10 mouse cellular contexts compared by ENCODE assay signal in the genomic region with DNA sequence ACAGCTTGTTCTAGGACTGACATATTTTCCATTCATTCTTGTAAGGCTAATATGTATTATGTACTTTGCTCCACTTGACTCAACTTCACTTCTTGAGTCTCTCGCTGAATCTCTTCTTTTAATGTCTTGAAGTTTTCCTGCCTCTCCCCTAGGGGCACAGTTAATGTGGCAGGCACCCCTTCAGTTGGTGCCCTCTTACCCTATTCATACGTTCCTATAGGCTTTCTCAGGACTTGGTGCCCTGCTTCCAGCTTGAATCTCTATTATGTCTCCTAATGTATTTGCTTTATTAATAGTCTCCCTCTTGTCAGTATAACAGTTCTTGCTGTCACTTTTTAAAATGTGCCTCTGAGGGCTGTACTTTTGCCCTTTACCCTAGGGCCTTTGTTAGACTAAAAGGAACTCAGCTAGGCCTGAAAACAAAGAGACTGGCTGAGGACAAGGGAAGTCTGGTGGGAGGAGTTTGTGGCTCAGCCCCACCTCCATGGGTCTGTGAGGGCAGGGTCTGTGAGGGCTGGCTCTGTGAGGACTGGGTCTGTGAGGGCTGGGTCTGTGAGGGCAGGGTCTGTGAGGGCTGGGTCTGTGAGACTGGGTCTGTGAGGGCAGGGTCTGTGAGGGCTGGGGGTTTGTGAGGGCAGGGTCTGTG.
DNase-seq lines count a peak whose midpoint lies in the region; ATAC-seq and TF ChIP-seq lines count a peak whose summit lies in the region.
"Had no signal": no experiment of that assay in that cellular context is flagged by ENCODE, and none has a peak within 500 bp of the region (broad histone marks: within the 10 kb centered on the region; RNA-seq: fewer than 3 reads in every experiment).

No protein-coding gene starts in this region.

- no peaks in the 10 kb centered on the region for H3K9me3 ChIP-seq in heart, embryonic 10.5 days
- no peaks in the 10 kb centered on the region for H3K9me3 ChIP-seq in midbrain, embryonic 11.5 days (ENCODE audit: control insufficient read depth, low read length)
- H3K9me3 ChIP-seq in midbrain, postnatal 0 days (ENCODE audit: low read length): no peaks in the 10 kb centered on the region
- H3K9me3 ChIP-seq in intestine, embryonic 16.5 days (ENCODE audit: control insufficient read depth, low read length): no peaks in the 10 kb centered on the region

- no peaks in the 10 kb centered on the region for H3K36me3 ChIP-seq in heart, embryonic 10.5 days
- no peaks in the 10 kb centered on the region for H3K36me3 ChIP-seq in midbrain, embryonic 11.5 days (ENCODE audit: control insufficient read depth, insufficient read depth, low read length)
- H3K36me3 ChIP-seq in midbrain, postnatal 0 days (ENCODE audit: insufficient read depth, low read length): no peaks in the 10 kb centered on the region
- no peaks in the 10 kb centered on the region for H3K36me3 ChIP-seq in intestine, embryonic 16.5 days (ENCODE audit: control insufficient read depth, insufficient read depth, low read length)

- 54% methylated on average over 2 of the region's 2 CpGs for WGBS in heart, embryonic 10.5 days
- WGBS in midbrain, embryonic 11.5 days: 17% methylated on average over 2 of the region's 2 CpGs
- 31% methylated on average over 2 of the region's 2 CpGs for WGBS in midbrain, postnatal 0 days
- 62% methylated on average over 2 of the region's 2 CpGs for WGBS in intestine, embryonic 16.5 days

- H3K27me3 ChIP-seq in heart, embryonic 10.5 days (ENCODE audit: insufficient read depth, poor library complexity, severe bottlenecking): no peaks in the 10 kb centered on the region
- no peaks in the 10 kb centered on the region for H3K27me3 ChIP-seq in midbrain, embryonic 11.5 days (ENCODE audit: control insufficient read depth, insufficient read depth, low read length)
- no peaks in the 10 kb centered on the region for H3K27me3 ChIP-seq in midbrain, postnatal 0 days (ENCODE audit: insufficient read depth, low read length)
- no peaks in the 10 kb centered on the region for H3K27me3 ChIP-seq in intestine, embryonic 16.5 days (replicated peaks; ENCODE audit: control insufficient read depth, insufficient read depth, low read length)

- intact Hi-C loops in heart, postnatal 14 days (cut with DNase I): no loop called here
- intact Hi-C loops in left cerebral cortex, postnatal 10 days (cut with DNase I): no loop called here

- peak; percentile 92 for ATAC-seq in midbrain, embryonic 11.5 days (ENCODE audit: low FRiP score)
- no peak for ATAC-seq in midbrain, postnatal 0 days (ENCODE audit: low FRiP score)
- ATAC-seq in intestine, embryonic 16.5 days: peak; percentile 63; the same call in 1 of the 2 replicates
- ATAC-seq: inflammation-experienced regulatory T-cells, adult 6 months had no signal

- H3K27ac ChIP-seq in heart, embryonic 10.5 days: peak overlapping the region; percentile 32; the same call in 1 of the 2 replicates
- peak overlapping the region; percentile 53 for H3K27ac ChIP-seq in midbrain, embryonic 11.5 days (ENCODE audit: low read depth, low read length)
- H3K27ac ChIP-seq in midbrain, postnatal 0 days (ENCODE audit: low read depth, low read length): no peak overlapping the region
- no peak overlapping the region for H3K27ac ChIP-seq in intestine, embryonic 16.5 days (ENCODE audit: low read length)

- peaks cover 3% of the 10 kb centered on the region; the same call in 1 of the 2 replicates for H3K4me1 ChIP-seq in heart, embryonic 10.5 days
- H3K4me1 ChIP-seq in midbrain, embryonic 11.5 days (ENCODE audit: control insufficient read depth, insufficient read depth, low read length): peaks cover 3% of the 10 kb centered on the region; the same call in 1 of the 2 replicates
- no peaks in the 10 kb centered on the region for H3K4me1 ChIP-seq in midbrain, postnatal 0 days (ENCODE audit: insufficient read depth, low read length)
- no peaks in the 10 kb centered on the region for H3K4me1 ChIP-seq in intestine, embryonic 16.5 days (ENCODE audit: control insufficient read depth, insufficient read depth, low read length)

- DNase-seq in heart, embryonic 10.5 days (ENCODE audit: low spot score): no peak
- no peak for DNase-seq in heart, postnatal 14 days
- DNase-seq in midbrain, embryonic 11.5 days (ENCODE audit: low spot score, missing footprints): peak; percentile 90
- DNase-seq in midbrain, postnatal 0 days (ENCODE audit: low spot score): no peak
- DNase-seq in thymus, postnatal 25 days: peak; percentile 47
- no peak for DNase-seq in frontal cortex, adult 2 months (ENCODE audit: extremely low spot score in 1 of 2, low spot score in 1 of 2)
- DNase-seq in left cerebral cortex, postnatal 10 days (ENCODE audit: extremely low spot score in 1 of 2, low spot score in 2 of 2): no peak
- DNase-seq: gastrocnemius, postnatal 36 days had no signal

- no peak for TF ChIP-seq CTCF in midbrain, postnatal 0 days (IDR thresholded peaks at IDR 0.05)

- H3K4me2 ChIP-seq in midbrain, embryonic 11.5 days: no peak overlapping the region
- no peak overlapping the region for H3K4me2 ChIP-seq in midbrain, postnatal 0 days (ENCODE audit: low read depth, low read length, poor library complexity, severe bottlenecking)
- H3K4me2 ChIP-seq in intestine, embryonic 16.5 days (ENCODE audit: low read depth, low read length): no peak overlapping the region

- no peak overlapping the region for H3K4me3 ChIP-seq in heart, embryonic 10.5 days
- no peak overlapping the region for H3K4me3 ChIP-seq in midbrain, embryonic 11.5 days (ENCODE audit: low read depth, low read length)
- no peak overlapping the region for H3K4me3 ChIP-seq in midbrain, postnatal 0 days (ENCODE audit: low read depth, low read length)
- no peak overlapping the region for H3K4me3 ChIP-seq in intestine, embryonic 16.5 days (ENCODE audit: low read length)

- no peak overlapping the region for H3K9ac ChIP-seq in midbrain, embryonic 11.5 days (ENCODE audit: low read length)
- no peak overlapping the region for H3K9ac ChIP-seq in midbrain, postnatal 0 days (replicated peaks; ENCODE audit: low read length, poor library complexity, severe bottlenecking)
- H3K9ac ChIP-seq in intestine, embryonic 16.5 days (ENCODE audit: low read depth, low read length): no peak overlapping the region

Comparison
In these comparisons a context has a peak if more than half of its experiments do, and no peak if none do; other contexts are left out.
1. DNase-seq: peak in midbrain, embryonic 11.5 days (single experiment) and thymus, postnatal 25 days (single experiment); none in heart, embryonic 10.5 days (single experiment), heart, postnatal 14 days (0 of 2), midbrain, postnatal 0 days (single experiment), frontal cortex, adult 2 months (0 of 2) and left cerebral cortex, postnatal 10 days (0 of 2).
2. H3K27ac ChIP-seq: peak in heart, embryonic 10.5 days (single experiment) and midbrain, embryonic 11.5 days (single experiment); none in midbrain, postnatal 0 days (single experiment) and intestine, embryonic 16.5 days (single experiment).